Mouse (Mus musculus) neural tube, embryonic 15.5 days (tissue): Measurements from ENCODE around the gene Il33. TPM values are rescaled to one million over a fixed set of nuclear protein-coding genes. Genes with fewer than 3 reads are reported as not detected.
A peak's percentile ranks its signal among the peaks of the same experiment; 100 is the strongest.

Experiments
- ATAC-seq: fragments of 200-750 bp; cut with Nextera tagmentation; 2 replicates; pipeline ENCODE4 v1.8.0; 2017; ENCODE audit warnings: mild to moderate bottlenecking, moderate TSS enrichment, moderate library complexity; ENCODE audit not compliant: low FRiP score
- H3K27ac ChIP-seq: fragments of 300-500 bp; sonication (generic); replicated peaks from 2 replicates; pipeline ENCODE4 v1.5.1; 2015; ENCODE audit warnings: mild to moderate bottlenecking, inconsistent platforms
- H3K27me3 ChIP-seq: fragments of 300-500 bp; sonication (generic); replicated peaks from 2 replicates; pipeline ENCODE4 v1.6.1; 2015; ENCODE audit warnings: inconsistent platforms
- H3K36me3 ChIP-seq: fragments of 300-500 bp; sonication (generic); 2 replicates; pipeline ENCODE4 v1.6.1; 2015; ENCODE audit warnings: inconsistent platforms
- H3K4me1 ChIP-seq: fragments of 300-500 bp; sonication (generic); 2 replicates; pipeline ENCODE4 v1.6.1; 2015; ENCODE audit warnings: inconsistent platforms
- H3K4me2 ChIP-seq: fragments of 300-500 bp; sonication (generic); 2 replicates; pipeline ENCODE4 v1.6.1; 2015; ENCODE audit warnings: inconsistent platforms, mild to moderate bottlenecking, moderate library complexity
- H3K4me3 ChIP-seq: fragments of 300-500 bp; sonication (generic); replicated peaks from 2 replicates; pipeline ENCODE4 v1.5.1; 2015; ENCODE audit warnings: mild to moderate bottlenecking, inconsistent platforms
- H3K9ac ChIP-seq: fragments of 300-500 bp; sonication (generic); replicated peaks from 2 replicates; pipeline ENCODE4 v1.6.1; 2015; ENCODE audit warnings: mild to moderate bottlenecking, inconsistent platforms
- H3K9me3 ChIP-seq: fragments of 300-500 bp; sonication (generic); replicated peaks from 2 replicates; pipeline ENCODE4 v1.6.1; 2016; ENCODE audit warnings: inconsistent platforms
- WGBS: fragments of 180-500 bp; shearing (Covaris S2); methylation state at CpG from one replicate; pipeline ENCODE4 v1.1.7; 2015; ENCODE audit warnings: mixed read lengths; 5-methylcytosine and 5-hydroxymethylcytosine counted together
- polyA plus RNA-seq: library from polyadenylated mRNA; unstranded; fragments of >200 nt; fragmentation: Nextera tagmentation; extraction: Ambion mirVana; gene quantifications from 2 replicates; pipeline ENCODE4 v1.2.1, GENCODE M21; 2015

The Il33 gene
- 5.0 and 6.0 TPM in 2 replicates for polyA plus RNA-seq

- Histone ChIP-seq H3K27me3 (no peaks in the 10 kb centered on the region), H3K9me3 (no peaks in the 10 kb centered on the region), H3K4me1 (peaks cover 18% of the 10 kb centered on the region), H3K4me2 (peak within 1 kb of the TSS; percentile 17; the same call in 1 of the 2 replicates), H3K27ac (no peak within 1 kb of the TSS), H3K4me3 (no peak within 1 kb of the TSS), H3K36me3 (no peaks in the 10 kb centered on the region), H3K9ac (no peak within 1 kb of the TSS)
- 41% methylated on average over 10 of the region's 10 CpGs for WGBS
- ATAC-seq, result peak; percentile 59; the same call in 1 of the 2 replicates
These were observed at the start of gene Il33 for GRCm38 (mm10) chr19:29924638-29925258. Il33 (plus strand) TSS chr19:29925114.

DNA sequence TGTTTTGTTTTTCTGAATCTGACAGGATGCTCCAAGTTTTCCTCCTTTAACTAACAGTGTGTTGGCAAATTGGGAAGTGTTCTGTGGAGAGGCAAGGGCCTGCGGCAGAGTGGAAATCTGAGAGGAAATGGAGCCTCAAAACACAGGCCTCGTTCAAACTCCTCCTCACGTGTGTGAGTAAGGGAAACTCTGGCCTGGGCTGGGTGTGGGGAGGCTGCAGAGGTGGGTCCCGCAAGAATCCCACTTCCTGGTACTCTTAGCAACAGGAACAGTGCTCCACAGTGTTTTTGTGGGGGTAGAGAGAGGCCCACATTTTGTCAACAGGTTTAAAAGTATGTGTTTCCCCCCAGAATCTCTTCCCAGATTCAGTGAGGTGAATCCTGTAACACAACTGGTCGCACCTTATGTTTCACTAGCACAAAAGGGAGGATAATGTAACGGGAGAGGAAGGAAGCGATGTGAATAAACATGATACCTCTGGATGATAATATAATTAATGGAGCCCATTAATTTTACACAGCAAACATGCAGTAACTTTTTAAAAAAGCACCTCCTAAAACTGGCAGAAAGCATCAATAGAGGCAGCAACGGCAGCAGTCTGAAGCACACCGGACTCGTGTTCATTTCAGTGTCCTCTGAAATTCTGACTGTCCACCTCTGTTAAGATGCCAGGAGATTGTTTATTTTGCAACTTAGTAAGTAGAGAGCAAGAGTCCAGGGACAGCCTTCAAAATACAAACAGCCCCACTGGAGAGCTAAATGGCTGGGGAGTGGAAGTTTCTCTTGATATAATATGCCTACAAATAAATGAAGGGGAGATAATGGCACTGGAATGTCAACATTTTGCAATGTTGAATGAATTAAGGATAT, 47.3 kb upstream of the Il33 start:
- H3K4me1 ChIP-seq, result no peaks in the 10 kb centered on the region
- no peaks in the 10 kb centered on the region for H3K9me3 ChIP-seq
- no peak for ATAC-seq
- WGBS, result 83% methylated on average over 10 of the region's 10 CpGs
- no peaks in the 10 kb centered on the region for H3K27me3 ChIP-seq
- H3K27ac ChIP-seq, result no peak overlapping the region
- H3K36me3 ChIP-seq, result no peaks in the 10 kb centered on the region
- no peak overlapping the region for H3K9ac ChIP-seq
- no peak overlapping the region for H3K4me2 ChIP-seq
- no peak overlapping the region for H3K4me3 ChIP-seq

DNA sequence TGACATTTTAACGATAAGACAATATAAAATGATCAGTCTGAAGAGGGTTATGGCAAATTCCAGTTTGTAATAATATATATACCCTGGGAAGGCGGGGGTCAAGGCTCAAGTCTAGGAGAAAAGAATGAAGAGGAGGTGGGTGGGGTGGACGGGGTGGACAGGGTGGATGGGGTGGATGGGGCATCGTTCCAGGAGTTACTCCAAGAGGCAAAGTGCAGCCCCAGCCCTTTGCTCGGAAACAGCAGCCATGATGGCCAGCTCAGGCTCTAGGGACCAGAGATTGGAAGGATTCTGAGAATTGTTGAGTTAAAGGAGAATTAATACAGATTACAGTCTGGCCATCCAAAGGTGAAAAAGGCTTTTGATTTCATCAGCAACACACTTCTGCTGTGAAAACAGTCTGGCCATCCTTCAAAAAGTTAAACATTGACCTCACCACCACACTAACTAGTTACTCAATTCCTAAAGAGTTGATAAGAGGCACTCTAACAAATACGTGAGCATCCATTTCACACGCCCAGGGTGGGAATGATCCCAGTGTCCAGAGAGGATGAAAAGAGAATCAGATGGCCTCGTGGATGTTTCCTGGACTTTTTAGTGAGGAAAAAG, 45.9 kb upstream of the Il33 start:
- Histone ChIP-seq H3K27me3 (no peaks in the 10 kb centered on the region), H3K27ac (no peak overlapping the region), H3K9me3 (no peaks in the 10 kb centered on the region), H3K4me2 (no peak overlapping the region), H3K36me3 (no peaks in the 10 kb centered on the region), H3K9ac (no peak overlapping the region), H3K4me3 (no peak overlapping the region), H3K4me1 (no peaks in the 10 kb centered on the region)
- 86% methylated on average over 8 of the region's 8 CpGs for WGBS
- no peak for ATAC-seq

DNA sequence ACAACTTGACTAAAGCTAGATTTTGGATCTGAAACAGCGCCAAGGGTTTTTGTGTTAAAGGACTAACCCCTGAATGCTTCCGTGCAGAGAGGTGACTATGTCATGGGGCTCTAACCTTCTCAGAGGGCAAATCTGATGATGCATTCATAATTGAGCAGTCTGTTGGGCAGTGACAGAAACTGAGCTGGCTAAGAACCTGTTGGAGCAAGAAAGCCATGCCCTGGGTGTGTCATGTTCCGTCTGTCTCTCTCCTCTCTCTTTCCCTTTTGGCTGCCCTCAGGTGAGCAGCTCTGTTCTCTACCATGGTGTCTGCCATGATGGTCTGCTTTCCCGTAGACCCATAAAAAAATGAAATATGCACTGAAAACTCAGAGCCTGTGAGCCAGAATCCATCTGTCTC, 44.0 kb upstream of the Il33 start:
- H3K36me3 ChIP-seq, result no peaks in the 10 kb centered on the region
- H3K4me3 ChIP-seq, result no peak overlapping the region
- H3K4me2 ChIP-seq, result no peak overlapping the region
- ATAC-seq, result no peak
- H3K27ac ChIP-seq, result no peak overlapping the region
- no peaks in the 10 kb centered on the region for H3K27me3 ChIP-seq
- no peaks in the 10 kb centered on the region for H3K9me3 ChIP-seq
- no peak overlapping the region for H3K9ac ChIP-seq
- WGBS, result 97% methylated on average over 4 of the region's 4 CpGs
- no peaks in the 10 kb centered on the region for H3K4me1 ChIP-seq

GRCm38 (mm10) chr19:29882696-29883095, 42.2 kb upstream of the Il33 start:
- ATAC-seq, result no peak
- Histone ChIP-seq H3K36me3 (no peaks in the 10 kb centered on the region), H3K9ac (no peak overlapping the region), H3K27me3 (no peaks in the 10 kb centered on the region), H3K9me3 (no peaks in the 10 kb centered on the region), H3K27ac (no peak overlapping the region), H3K4me3 (no peak overlapping the region), H3K4me1 (no peaks in the 10 kb centered on the region), H3K4me2 (no peak overlapping the region)
- 85% methylated on average over 3 of the region's 3 CpGs for WGBS

DNA sequence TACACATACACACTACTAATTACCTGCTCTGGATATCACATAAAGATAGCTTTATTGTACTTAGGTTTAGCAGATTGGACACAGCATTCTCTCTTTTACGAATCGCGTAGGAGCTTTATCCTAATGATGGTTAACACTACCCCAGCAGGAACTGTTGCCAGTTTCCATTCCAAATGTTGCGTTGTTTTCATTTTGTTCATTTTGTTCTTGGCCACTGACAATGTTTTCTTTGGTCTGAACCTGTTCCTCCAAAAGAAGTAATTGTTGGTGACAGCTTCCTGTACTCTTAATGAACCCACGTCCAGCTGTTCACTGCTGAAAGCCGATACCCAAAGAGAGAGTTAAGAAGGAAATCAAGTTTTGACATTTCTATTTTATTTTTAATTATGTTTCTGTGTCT, 39.4 kb upstream of the Il33 start:
- H3K36me3 ChIP-seq, result no peaks in the 10 kb centered on the region
- H3K4me2 ChIP-seq, result no peak overlapping the region
- 90% methylated on average over 6 of the region's 6 CpGs for WGBS
- H3K4me1 ChIP-seq, result no peaks in the 10 kb centered on the region
- no peaks in the 10 kb centered on the region for H3K9me3 ChIP-seq
- no peak overlapping the region for H3K4me3 ChIP-seq
- no peak for ATAC-seq
- no peak overlapping the region for H3K27ac ChIP-seq
- no peak overlapping the region for H3K9ac ChIP-seq
- no peaks in the 10 kb centered on the region for H3K27me3 ChIP-seq

DNA sequence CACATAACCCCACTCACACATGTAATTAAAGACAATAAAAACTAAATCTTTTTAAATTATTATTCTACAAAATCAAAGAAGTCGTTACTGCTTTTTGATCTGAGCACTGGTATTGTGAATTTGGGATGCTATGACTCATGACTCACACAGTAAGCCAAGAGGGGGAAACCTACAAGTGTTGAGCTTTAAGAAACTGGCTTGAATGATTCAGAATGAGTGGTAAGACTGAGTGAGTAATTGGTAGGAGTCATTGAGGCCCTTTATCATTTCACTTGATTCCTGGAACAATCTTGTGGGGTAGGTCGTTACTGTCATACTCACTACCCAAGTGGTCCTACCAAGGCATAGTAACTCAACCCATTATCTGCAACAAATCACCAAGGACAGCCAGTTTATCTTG, 37.4 kb upstream of the Il33 start:
- 91% methylated on average over 2 of the region's 2 CpGs for WGBS
- no peaks in the 10 kb centered on the region for H3K36me3 ChIP-seq
- H3K9me3 ChIP-seq, result no peaks in the 10 kb centered on the region
- no peak overlapping the region for H3K27ac ChIP-seq
- no peak overlapping the region for H3K9ac ChIP-seq
- H3K27me3 ChIP-seq, result no peaks in the 10 kb centered on the region
- no peak overlapping the region for H3K4me3 ChIP-seq
- ATAC-seq, result no peak
- no peak overlapping the region for H3K4me2 ChIP-seq
- no peaks in the 10 kb centered on the region for H3K4me1 ChIP-seq

DNA sequence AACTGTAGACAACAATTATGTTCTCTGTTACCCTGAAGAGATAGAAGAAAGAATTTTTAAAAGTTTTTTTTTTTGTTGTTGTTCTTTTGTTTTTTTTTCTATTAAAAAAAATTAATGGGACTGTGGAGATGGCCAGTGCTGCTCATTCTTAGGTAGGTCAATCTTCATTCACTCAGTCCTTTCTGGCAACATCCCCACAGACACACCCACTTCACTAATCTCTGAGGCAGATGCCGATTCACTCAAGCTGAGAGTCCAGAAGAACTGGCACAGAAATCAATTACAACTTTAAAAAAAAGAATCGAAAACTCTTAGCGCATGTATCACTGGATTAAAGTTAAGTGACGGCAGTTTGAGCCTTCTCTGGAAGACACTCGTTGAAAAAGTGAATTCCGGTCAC, 36.0 kb upstream of the Il33 start:
- no peak for ATAC-seq
- Histone ChIP-seq H3K9ac (no peak overlapping the region), H3K4me2 (no peak overlapping the region), H3K27ac (no peak overlapping the region), H3K27me3 (no peaks in the 10 kb centered on the region), H3K9me3 (no peaks in the 10 kb centered on the region), H3K4me3 (no peak overlapping the region), H3K36me3 (no peaks in the 10 kb centered on the region), H3K4me1 (no peaks in the 10 kb centered on the region)
- WGBS, result 93% methylated on average over 6 of the region's 6 CpGs

- H3K9ac ChIP-seq, result no peak overlapping the region
- H3K4me1 ChIP-seq, result no peaks in the 10 kb centered on the region
- H3K9me3 ChIP-seq, result no peaks in the 10 kb centered on the region
- H3K27ac ChIP-seq, result no peak overlapping the region
- ATAC-seq, result no peak
- H3K36me3 ChIP-seq, result no peaks in the 10 kb centered on the region
- 77% methylated on average over 4 of the region's 4 CpGs for WGBS
- no peaks in the 10 kb centered on the region for H3K27me3 ChIP-seq
- no peak overlapping the region for H3K4me3 ChIP-seq
- H3K4me2 ChIP-seq, result no peak overlapping the region
These were observed 32.9 kb upstream of the Il33 start for GRCm38 (mm10) chr19:29891981-29892380.

DNA sequence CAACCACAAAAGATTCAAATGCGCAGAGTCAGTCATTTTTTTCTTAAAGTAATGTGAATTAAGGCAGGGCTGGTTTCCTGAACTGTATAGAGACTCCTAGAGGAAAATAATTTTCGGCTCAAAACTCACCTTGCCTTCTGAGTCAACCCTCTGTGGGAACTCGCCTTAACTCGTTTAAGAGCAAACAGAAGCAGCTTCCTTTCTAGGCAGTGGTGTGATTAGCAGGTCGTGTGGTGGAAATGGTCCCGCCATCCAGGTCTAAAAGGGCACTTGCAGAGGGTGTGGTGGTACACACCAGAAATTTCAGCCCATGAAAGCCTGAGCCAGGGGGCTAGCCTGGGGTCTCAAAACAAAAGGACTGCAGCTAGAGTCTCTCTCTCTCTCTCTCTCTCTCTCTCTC, 32.1 kb upstream of the Il33 start:
- WGBS, result 82% methylated on average over 6 of the region's 6 CpGs
- H3K9ac ChIP-seq, result no peak overlapping the region
- H3K27me3 ChIP-seq, result no peaks in the 10 kb centered on the region
- no peak overlapping the region for H3K27ac ChIP-seq
- no peaks in the 10 kb centered on the region for H3K4me1 ChIP-seq
- no peak overlapping the region for H3K4me3 ChIP-seq
- H3K4me2 ChIP-seq, result no peak overlapping the region
- no peak for ATAC-seq
- no peaks in the 10 kb centered on the region for H3K9me3 ChIP-seq
- H3K36me3 ChIP-seq, result no peaks in the 10 kb centered on the region

DNA sequence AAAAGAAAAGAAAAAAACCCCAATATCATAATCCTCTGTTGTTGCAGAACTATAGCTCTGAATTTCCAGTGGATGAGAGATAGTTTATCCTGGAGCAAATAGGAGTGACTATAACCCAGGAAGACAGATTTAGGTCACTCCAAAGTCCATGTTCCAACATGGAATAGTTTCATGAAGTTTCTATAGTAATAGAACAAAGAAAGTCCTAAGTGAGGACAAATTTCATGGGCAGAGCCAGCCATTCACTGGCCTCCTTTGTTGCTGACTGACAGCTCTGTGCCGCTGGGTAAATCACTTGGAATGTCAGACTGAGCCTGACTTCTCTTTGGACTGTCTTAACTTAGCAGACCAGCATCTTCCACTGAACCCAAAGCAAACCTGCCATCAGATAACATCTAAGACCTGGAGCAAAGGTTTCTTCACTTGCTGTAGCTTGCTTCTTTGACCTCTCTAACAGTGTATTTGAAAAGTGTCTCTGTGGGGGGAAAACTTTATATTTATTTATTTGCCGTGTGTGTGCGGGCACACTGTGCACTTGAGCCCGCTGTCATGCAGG, 31.1 kb upstream of the Il33 start:
- no peaks in the 10 kb centered on the region for H3K4me1 ChIP-seq
- ATAC-seq, result no peak
- H3K9ac ChIP-seq, result no peak overlapping the region

More for the DNA sequence above, 31.1 kb upstream of the Il33 start:
- H3K4me2 ChIP-seq, result no peak overlapping the region
- H3K4me3 ChIP-seq, result no peak overlapping the region
- H3K9me3 ChIP-seq, result no peaks in the 10 kb centered on the region
- H3K27ac ChIP-seq, result no peak overlapping the region
- no peaks in the 10 kb centered on the region for H3K36me3 ChIP-seq
- WGBS, result 78% methylated on average over 4 of the region's 4 CpGs
- H3K27me3 ChIP-seq, result no peaks in the 10 kb centered on the region
